Mouse (Mus musculus): ENCODE measurements around the gene Hs2st1. TPM values are rescaled to one million over a fixed set of nuclear protein-coding genes. Genes with fewer than 3 reads are reported as not detected.

The Hs2st1 gene
- polyA plus RNA-seq, 1 experiment from 2014 or later, result 19.7 TPM

DNA sequence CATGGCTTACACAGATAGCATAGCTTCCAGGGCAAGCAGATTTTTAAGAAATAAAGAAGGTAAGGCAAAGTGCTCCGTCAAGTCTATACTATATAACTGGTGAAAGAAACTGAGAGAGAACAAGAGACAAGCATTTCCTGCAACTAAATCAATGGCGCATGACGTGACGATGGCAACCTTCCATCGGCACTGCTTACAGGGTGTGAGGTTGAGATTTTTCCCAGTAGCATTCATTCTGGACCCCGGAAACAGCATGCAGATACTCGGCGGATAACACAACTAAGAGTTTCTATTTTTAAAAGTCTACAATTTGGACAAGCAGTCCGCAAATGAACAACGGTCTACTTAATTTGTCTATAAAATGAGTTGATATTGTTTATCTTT is 55.9 kb downstream of the Hs2st1 start:
- ATAC-seq (replicated peaks), result no peak
- no peak overlapping the region for H3K27ac ChIP-seq (replicated peaks)
- H3K4me1 ChIP-seq, result peaks cover 16% of the 10 kb centered on the region
- 79% methylated on average over 10 of the region's 10 CpGs for WGBS
- H3K9me3 ChIP-seq, result no peaks in the 10 kb centered on the region
- H3K4me3 ChIP-seq, result no peak overlapping the region
- no peak overlapping the region for H3K9ac ChIP-seq (replicated peaks)
- no peaks in the 10 kb centered on the region for H3K36me3 ChIP-seq
- no peaks in the 10 kb centered on the region for H3K27me3 ChIP-seq
- no peak overlapping the region for H3K4me2 ChIP-seq (replicated peaks)

DNA sequence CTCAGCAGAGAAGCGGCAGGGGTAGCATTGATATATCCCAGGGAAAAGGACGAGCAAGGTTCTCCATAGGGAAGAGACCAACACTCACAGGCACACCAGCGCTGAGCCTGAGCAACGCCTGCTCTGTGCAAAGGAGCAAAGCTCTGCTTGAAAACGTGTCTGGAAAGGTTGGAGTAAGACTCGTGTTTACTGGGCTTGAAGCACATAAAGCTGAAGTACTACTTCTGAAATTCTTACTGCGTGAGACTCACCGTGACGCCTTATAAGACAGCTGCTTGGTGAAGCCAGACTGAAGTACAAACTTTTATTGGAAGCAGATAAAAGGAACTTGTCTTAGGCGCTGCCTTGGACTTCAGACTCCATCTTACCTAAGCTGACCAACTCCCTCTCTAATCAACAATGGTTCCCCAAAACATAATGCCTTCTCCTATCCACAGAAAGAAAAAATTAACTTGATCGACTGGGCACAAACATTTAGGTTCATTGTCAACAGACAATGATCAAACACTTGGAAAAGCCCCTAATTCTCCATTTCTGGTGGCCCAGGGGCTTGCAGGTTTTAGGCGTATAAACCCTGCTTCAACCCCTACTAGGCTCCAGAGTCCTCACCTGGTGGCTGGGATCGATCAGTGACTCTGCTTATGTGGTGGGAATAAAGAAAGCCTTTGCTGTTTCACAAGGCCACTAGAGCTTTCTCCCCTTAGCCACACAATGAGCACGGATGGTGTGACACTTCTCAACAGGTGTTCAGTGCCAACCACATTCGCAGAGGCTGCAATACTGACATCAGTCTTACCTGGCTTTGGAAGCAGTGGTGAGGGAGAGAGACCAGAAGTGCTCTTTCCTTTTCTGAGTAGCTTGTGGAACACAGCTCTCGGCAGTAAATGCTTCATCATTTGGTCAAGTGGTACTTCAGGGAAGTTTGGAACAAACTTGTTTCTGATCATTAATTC is 56.5 kb downstream of the Hs2st1 start:
- ATAC-seq (replicated peaks), result no peak
- Histone ChIP-seq H3K27me3 (no peaks in the 10 kb centered on the region), H3K4me3 (no peak overlapping the region), H3K9me3 (no peaks in the 10 kb centered on the region), H3K9ac (replicated peaks) (no peak overlapping the region), H3K27ac (replicated peaks) (no peak overlapping the region), H3K36me3 (no peaks in the 10 kb centered on the region), H3K4me2 (replicated peaks) (no peak overlapping the region), H3K4me1 (peaks cover 16% of the 10 kb centered on the region)
- WGBS, result 86% methylated on average over 16 of the region's 16 CpGs

DNA sequence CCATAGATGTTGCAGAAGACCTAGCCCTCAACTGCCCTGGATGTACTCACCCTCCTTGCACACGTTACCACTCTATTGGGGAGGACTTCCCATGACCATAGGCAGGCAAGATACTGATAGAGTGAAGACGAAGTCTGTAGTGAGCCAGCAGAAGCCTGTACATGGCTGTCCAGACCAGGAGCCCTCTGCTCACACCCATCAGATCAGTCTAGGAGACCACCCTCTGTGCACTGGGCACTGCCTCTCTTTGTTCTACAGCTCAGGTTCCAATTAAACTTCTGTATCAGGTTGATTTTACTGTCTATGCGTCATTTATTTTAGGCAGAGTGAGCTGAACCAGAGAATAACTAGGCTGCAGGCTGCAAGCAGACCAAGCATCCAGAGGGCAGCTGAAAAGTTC is 59.3 kb downstream of the Hs2st1 start:
- no peak for ATAC-seq (replicated peaks)
- H3K4me3 ChIP-seq, result no peak overlapping the region
- no peaks in the 10 kb centered on the region for H3K36me3 ChIP-seq
- H3K27me3 ChIP-seq, result no peaks in the 10 kb centered on the region
- WGBS, result 83% methylated on average over 3 of the region's 3 CpGs
- no peaks in the 10 kb centered on the region for H3K9me3 ChIP-seq
- no peak overlapping the region for H3K4me2 ChIP-seq (replicated peaks)
- no peak overlapping the region for H3K27ac ChIP-seq (replicated peaks)
- peaks cover 37% of the 10 kb centered on the region for H3K4me1 ChIP-seq
- no peak overlapping the region for H3K9ac ChIP-seq (replicated peaks)

DNA sequence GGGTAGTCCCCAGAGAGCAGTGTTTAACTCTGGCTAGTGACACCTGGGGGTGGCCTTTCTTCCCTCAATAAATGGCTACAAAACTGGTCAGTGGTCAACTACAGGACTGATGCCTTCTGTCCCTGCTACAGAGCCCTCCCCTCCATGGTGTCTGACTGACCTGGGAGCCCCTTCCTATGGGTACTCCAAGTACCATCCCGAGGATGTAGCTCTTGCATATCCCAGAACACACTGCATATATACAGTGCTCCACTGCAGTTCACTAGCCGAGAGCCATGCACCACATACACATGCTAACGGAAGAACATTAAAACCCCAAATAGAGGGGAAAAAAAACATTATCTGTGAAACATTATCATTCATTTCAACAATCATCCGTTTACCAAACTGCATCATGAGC is 61.6 kb downstream of the Hs2st1 start:
- ATAC-seq (replicated peaks), result no peak
- no peak overlapping the region for H3K4me2 ChIP-seq (replicated peaks)
- 88% methylated on average over 4 of the region's 4 CpGs for WGBS
- no peaks in the 10 kb centered on the region for H3K9me3 ChIP-seq
- no peak overlapping the region for H3K9ac ChIP-seq (replicated peaks)
- no peak overlapping the region for H3K4me3 ChIP-seq
- no peaks in the 10 kb centered on the region for H3K27me3 ChIP-seq
- peaks cover 26% of the 10 kb centered on the region for H3K4me1 ChIP-seq
- H3K27ac ChIP-seq (replicated peaks), result no peak overlapping the region
- H3K36me3 ChIP-seq, result no peaks in the 10 kb centered on the region

DNA sequence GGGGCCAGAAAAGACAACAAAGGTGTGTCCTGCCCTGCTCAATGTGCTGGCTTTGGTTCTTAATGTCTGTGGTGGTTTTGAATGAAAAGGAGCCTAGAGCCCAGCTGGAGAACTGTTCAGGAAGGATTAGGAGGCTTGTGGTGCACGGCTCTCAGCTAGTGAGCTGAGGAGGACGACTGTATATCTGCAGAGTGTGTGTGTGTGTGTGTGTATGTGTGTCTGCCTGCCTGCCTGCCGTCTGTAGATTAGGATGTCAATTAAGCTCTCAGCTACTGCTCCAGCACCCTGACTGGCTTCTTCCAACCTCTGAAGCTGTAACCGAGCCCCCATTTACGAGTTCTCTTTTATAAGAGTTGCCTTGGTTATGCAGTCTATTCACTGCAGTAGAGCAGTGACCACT is 62.1 kb downstream of the Hs2st1 start:
- no peaks in the 10 kb centered on the region for H3K9me3 ChIP-seq
- no peaks in the 10 kb centered on the region for H3K36me3 ChIP-seq
- WGBS, result 40% methylated on average over 5 of the region's 5 CpGs
- peaks cover 26% of the 10 kb centered on the region for H3K4me1 ChIP-seq
- H3K9ac ChIP-seq (replicated peaks), result no peak overlapping the region
- no peak overlapping the region for H3K4me2 ChIP-seq (replicated peaks)
- no peak overlapping the region for H3K4me3 ChIP-seq
- H3K27ac ChIP-seq (replicated peaks), result 0 out of 2 replicates have a peak overlapping the region, but pooled peaks have one; percentile 20
- ATAC-seq (replicated peaks), result no peak
- H3K27me3 ChIP-seq, result no peaks in the 10 kb centered on the region

DNA sequence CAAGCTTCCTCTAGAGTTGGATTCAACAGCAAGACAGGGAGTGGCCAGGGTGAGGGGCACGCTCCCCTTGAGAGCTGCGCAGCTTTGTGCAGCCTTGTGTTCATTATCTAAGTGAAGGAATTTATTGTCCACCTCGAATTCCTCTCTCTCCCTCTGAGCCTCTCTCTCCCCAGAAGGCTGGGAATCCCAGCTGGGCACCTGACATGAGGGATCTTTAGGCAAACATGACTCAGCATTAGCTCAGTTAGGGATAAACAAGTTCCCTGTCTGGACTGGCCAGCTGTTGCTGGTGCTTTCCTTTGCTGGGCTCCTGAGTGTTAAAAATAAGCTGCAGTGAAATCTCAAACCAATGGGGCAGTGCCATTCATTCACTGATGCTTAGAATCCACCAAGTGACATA is 63.8 kb downstream of the Hs2st1 start:
- Histone ChIP-seq H3K4me3 (no peak overlapping the region), H3K4me2 (replicated peaks) (no peak overlapping the region), H3K9me3 (no peaks in the 10 kb centered on the region), H3K4me1 (peaks cover 26% of the 10 kb centered on the region), H3K27me3 (no peaks in the 10 kb centered on the region), H3K36me3 (no peaks in the 10 kb centered on the region), H3K27ac (replicated peaks) (no peak overlapping the region), H3K9ac (replicated peaks) (no peak overlapping the region)
- WGBS, result 19% methylated on average over 3 of the region's 3 CpGs
- no peak for ATAC-seq (replicated peaks)

DNA sequence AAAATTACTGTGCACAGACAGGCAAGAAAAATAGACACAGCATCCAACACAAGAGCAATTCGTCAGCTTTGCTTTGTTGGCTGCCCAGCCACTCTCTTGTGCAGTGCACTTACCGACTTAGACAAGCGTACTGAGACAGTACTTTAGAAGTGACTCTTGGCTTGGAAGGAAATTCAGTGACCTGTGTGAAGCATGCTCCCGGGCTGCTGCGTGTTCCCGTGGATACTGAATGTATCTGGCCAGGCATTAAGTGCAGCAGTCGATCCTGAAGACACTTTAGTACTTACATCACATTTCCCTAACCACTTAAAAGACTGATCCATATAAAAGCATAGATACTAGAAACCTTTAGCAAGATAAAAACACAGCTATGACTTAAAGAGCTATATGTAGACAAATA is 68.1 kb downstream of the Hs2st1 start:
- Histone ChIP-seq H3K4me1 (peaks cover 13% of the 10 kb centered on the region), H3K9me3 (no peaks in the 10 kb centered on the region), H3K27me3 (no peaks in the 10 kb centered on the region), H3K27ac (replicated peaks) (no peak overlapping the region), H3K4me3 (no peak overlapping the region), H3K9ac (replicated peaks) (no peak overlapping the region), H3K36me3 (no peaks in the 10 kb centered on the region), H3K4me2 (replicated peaks) (no peak overlapping the region)
- no peak for ATAC-seq (replicated peaks)
- 63% methylated on average over 7 of the region's 7 CpGs for WGBS

DNA sequence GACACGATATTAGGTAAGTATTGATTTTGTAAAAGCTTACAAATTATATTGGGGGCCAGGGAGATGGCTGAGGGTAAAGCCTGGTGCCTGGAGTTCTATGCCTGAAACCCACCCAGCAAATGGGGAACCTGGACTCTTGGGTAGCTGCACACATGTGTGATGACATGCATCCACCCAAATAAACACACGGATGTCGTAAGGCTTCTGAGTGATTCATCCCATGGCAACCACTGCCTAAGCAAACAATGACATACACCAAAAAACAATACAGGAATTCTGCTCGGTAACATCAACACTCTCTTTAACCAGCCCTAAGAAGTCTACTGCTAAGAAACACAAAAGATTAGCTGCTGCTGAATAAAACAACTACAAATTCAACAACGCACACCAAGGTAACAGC is 73.2 kb downstream of the Hs2st1 start:
- H3K4me1 ChIP-seq, result peaks cover 17% of the 10 kb centered on the region
- no peaks in the 10 kb centered on the region for H3K36me3 ChIP-seq
- H3K4me3 ChIP-seq, result no peak overlapping the region
- ATAC-seq (replicated peaks), result no peak
- WGBS, result 69% methylated on average over 5 of the region's 5 CpGs
- no peaks in the 10 kb centered on the region for H3K27me3 ChIP-seq
- no peak overlapping the region for H3K9ac ChIP-seq (replicated peaks)
- no peaks in the 10 kb centered on the region for H3K9me3 ChIP-seq
- H3K27ac ChIP-seq (replicated peaks), result 0 out of 2 replicates have a peak overlapping the region, but pooled peaks have one; percentile 9
- no peak overlapping the region for H3K4me2 ChIP-seq (replicated peaks)

DNA sequence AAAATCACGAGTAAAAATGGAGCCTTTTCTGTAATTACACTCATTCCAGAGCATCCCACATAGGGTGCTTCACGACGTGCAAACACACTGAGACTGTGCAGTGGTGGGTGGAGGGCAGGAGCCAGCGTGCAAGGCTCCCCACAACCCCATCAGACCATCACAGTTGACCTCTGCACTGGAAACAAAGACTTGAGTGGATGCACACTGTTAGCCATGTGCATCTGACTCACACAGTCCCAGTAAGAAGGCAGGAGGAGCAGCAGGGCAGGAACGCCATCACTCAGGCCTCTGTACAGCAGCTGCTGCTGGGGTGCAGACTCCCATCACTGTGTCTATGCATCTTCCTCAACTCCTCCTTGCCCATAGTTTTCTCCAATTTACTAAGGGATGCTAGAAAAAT is 75.1 kb downstream of the Hs2st1 start:
- peaks cover 17% of the 10 kb centered on the region for H3K4me1 ChIP-seq
- no peak overlapping the region for H3K4me3 ChIP-seq
- H3K9ac ChIP-seq (replicated peaks), result no peak overlapping the region
- ATAC-seq (replicated peaks), result 0 out of 2 replicates have a peak, but pooled peaks have one; percentile 37
- H3K27ac ChIP-seq (replicated peaks), result no peak overlapping the region
- 60% methylated on average over 5 of the region's 5 CpGs for WGBS
- no peak overlapping the region for H3K4me2 ChIP-seq (replicated peaks)
- no peaks in the 10 kb centered on the region for H3K9me3 ChIP-seq
- H3K27me3 ChIP-seq, result no peaks in the 10 kb centered on the region
- H3K36me3 ChIP-seq, result no peaks in the 10 kb centered on the region

DNA sequence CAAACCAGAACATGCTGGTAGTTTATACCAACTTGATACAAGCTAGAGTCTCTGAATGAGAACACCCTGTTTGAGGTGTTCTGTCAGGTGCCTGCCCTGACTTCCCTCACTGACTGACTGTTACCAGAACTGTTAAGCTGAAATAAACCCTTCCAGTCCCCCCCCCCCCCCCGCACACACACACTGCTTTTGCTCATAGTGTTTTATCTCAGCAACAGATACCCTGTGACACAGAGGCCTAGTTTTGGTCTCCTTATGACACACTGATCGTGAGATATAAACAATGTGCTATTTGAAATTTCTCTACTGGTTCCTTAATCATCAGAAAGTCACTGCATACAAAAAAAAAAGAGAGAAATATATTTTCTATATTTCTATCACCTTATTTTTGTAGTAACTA is 81.2 kb downstream of the Hs2st1 start:
- H3K9me3 ChIP-seq, result no peaks in the 10 kb centered on the region
- H3K36me3 ChIP-seq, result no peaks in the 10 kb centered on the region
- H3K4me2 ChIP-seq (replicated peaks), result no peak overlapping the region
- H3K4me1 ChIP-seq, result no peaks in the 10 kb centered on the region
- 95% methylated on average over 2 of the region's 2 CpGs for WGBS
- H3K27me3 ChIP-seq, result no peaks in the 10 kb centered on the region
- ATAC-seq (replicated peaks), result no peak
- no peak overlapping the region for H3K4me3 ChIP-seq
- no peak overlapping the region for H3K27ac ChIP-seq (replicated peaks)
- no peak overlapping the region for H3K9ac ChIP-seq (replicated peaks)

DNA sequence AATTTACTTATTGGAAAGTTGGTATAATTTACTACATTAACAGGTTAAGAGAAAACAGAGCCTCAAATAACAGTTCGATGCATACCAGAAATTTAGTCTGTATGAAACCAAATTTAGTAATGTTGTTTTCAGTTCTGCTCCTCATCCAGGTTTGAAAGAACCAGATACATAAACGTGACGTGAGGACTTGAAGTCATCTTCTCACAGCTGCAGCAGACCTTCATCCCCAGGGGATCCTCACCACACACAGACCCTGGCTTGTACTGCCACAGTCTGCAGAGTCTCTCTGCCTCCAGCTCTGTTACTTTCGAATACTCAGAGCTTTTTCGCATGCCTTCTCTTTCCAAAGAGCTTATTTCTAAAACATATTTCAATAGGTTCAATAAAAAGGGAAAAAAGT is 89.4 kb downstream of the Hs2st1 start:
- WGBS, result 90% methylated on average over 5 of the region's 5 CpGs
- no peak overlapping the region for H3K4me3 ChIP-seq
- ATAC-seq (replicated peaks), result no peak
- H3K4me2 ChIP-seq (replicated peaks), result no peak overlapping the region
- peaks cover 14% of the 10 kb centered on the region for H3K4me1 ChIP-seq
- H3K9me3 ChIP-seq, result no peaks in the 10 kb centered on the region
- no peaks in the 10 kb centered on the region for H3K36me3 ChIP-seq
- H3K9ac ChIP-seq (replicated peaks), result no peak overlapping the region
- no peak overlapping the region for H3K27ac ChIP-seq (replicated peaks)
- no peaks in the 10 kb centered on the region for H3K27me3 ChIP-seq

DNA sequence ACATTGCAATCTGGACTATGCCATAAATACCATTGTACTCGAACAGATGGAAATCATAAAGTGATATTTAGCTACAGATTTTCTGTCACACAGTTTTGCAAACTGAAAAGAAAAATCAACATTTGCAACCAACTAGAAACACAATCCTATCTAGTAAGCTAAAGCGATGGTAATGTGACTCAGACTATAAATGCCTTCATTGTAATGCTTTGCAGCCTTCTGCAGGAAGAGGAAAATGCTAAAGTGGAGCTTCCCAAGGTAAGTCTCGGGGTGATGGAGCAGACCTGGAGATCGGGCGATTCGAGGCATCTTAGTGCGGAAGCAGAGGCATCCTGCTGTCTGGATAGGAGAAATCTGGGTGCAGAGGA is 91.6 kb downstream of the Hs2st1 start:
- peaks cover 14% of the 10 kb centered on the region for H3K4me1 ChIP-seq
- no peak overlapping the region for H3K4me3 ChIP-seq
- peak overlapping the region; percentile 70 for H3K27ac ChIP-seq (replicated peaks)
- no peaks in the 10 kb centered on the region for H3K27me3 ChIP-seq
- H3K9me3 ChIP-seq, result no peaks in the 10 kb centered on the region
- no peaks in the 10 kb centered on the region for H3K36me3 ChIP-seq
- H3K9ac ChIP-seq (replicated peaks), result no peak overlapping the region
- H3K4me2 ChIP-seq (replicated peaks), result no peak overlapping the region
- ATAC-seq (replicated peaks), result peak; percentile 41
- WGBS, result 78% methylated on average over 7 of the region's 7 CpGs
